Mouse (Mus musculus) brain, embryonic 14.5 days (tissue): ENCODE measurements at regions not wholly inside any gene's neighbourhood (a gene's known extent, or its start where the extent isn't known, plus 50 kb on each side); places are given as distances from the start of the nearest gene placed in this dataset.

Source experiments
- DNase-seq: peaks from one replicate; pipeline ENCODE4 v3.0.0-alpha.2; 2011; ENCODE audit warnings: low read depth
- CTCF ChIP-seq: fragments of 200-500 bp; IDR thresholded peaks from 2 replicates; pipeline ENCODE4 v1.5.1; 2012; ENCODE audit warnings: inconsistent platforms, mild to moderate bottlenecking, moderate library complexity, borderline replicate concordance; ENCODE audit not compliant: insufficient read depth, insufficient read length; ENCODE audit errors: extremely low read depth
- POLR2A ChIP-seq: fragments of 200-500 bp; IDR thresholded peaks from 2 replicates; pipeline ENCODE4 v1.6.1; 2012; ENCODE audit warnings: mild to moderate bottlenecking, inconsistent platforms, borderline replicate concordance; ENCODE audit not compliant: poor library complexity, insufficient read depth, insufficient read length, severe bottlenecking; ENCODE audit errors: extremely low read depth

- TF ChIP-seq CTCF (no peak), POLR2A (no peak)
- no peak for DNase-seq
Measured at GRCm38 (mm10) chr11:38618707-38619106, 1382.9 kb upstream of the Tenm2 start.

- TF ChIP-seq CTCF (no peak), POLR2A (no peak)
- peak; percentile 87 for DNase-seq
Measured at GRCm38 (mm10) chr11:38600971-38601370, 1365.2 kb upstream of the Tenm2 start.

- peak; percentile 41 for DNase-seq
- TF ChIP-seq CTCF: no peak
- TF ChIP-seq POLR2A: no peak
Measured at GRCm38 (mm10) chr11:38568515-38568914, 1332.8 kb upstream of the Tenm2 start.

- peak; percentile 46 for DNase-seq
- TF ChIP-seq POLR2A: no peak
- TF ChIP-seq CTCF: peak; percentile 18; the same call in 1 of the 2 replicates
Measured at GRCm38 (mm10) chr11:38543893-38544292, 1308.1 kb upstream of the Tenm2 start.

- TF ChIP-seq POLR2A (no peak), CTCF (no peak)
- no peak for DNase-seq
Measured at GRCm38 (mm10) chr11:38540097-38540496, 1304.3 kb upstream of the Tenm2 start.

GRCm38 (mm10) chr11:38532282-38532681, 1296.5 kb upstream of the Tenm2 start:
- DNase-seq: no peak
- TF ChIP-seq CTCF (no peak), POLR2A (no peak)

- TF ChIP-seq POLR2A (no peak), CTCF (no peak)
- no peak for DNase-seq
Measured at GRCm38 (mm10) chr11:38509676-38510075, 1273.9 kb upstream of the Tenm2 start.

GRCm38 (mm10) chr11:38464239-38464596, 1228.5 kb upstream of the Tenm2 start:
- no peak for DNase-seq
- TF ChIP-seq CTCF (no peak), POLR2A (no peak)

- TF ChIP-seq CTCF (no peak), POLR2A (no peak)
- DNase-seq: no peak
Measured at GRCm38 (mm10) chr11:38463568-38464238, 1227.9 kb upstream of the Tenm2 start.

- TF ChIP-seq POLR2A (no peak), CTCF (no peak)
- no peak for DNase-seq
Measured at GRCm38 (mm10) chr11:38443291-38443690, 1207.5 kb upstream of the Tenm2 start.

GRCm38 (mm10) chr11:38410302-38410701, 1174.5 kb upstream of the Tenm2 start:
- TF ChIP-seq CTCF: no peak
- no peak for TF ChIP-seq POLR2A
- peak; percentile 83 for DNase-seq

- TF ChIP-seq CTCF (no peak), POLR2A (no peak)
- DNase-seq: no peak
Measured at GRCm38 (mm10) chr11:38397771-38398170, 1162.0 kb upstream of the Tenm2 start.
